Mouse (Mus musculus): Measurements from ENCODE around the gene Cnfn. TPM values are rescaled to one million over a fixed set of nuclear protein-coding genes. Genes with fewer than 3 reads are reported as not detected.
"Not testable (repeated sequence)": the region's sequence is repeated elsewhere in the genome, so short reads cannot be mapped to it uniquely, and the experiment has no call there.

The Cnfn gene
- not detected for total RNA-seq (2021)
- long read RNA-seq, experiment 1 = 0 reads
- long read RNA-seq, experiment 2 = 0 reads

DNA sequence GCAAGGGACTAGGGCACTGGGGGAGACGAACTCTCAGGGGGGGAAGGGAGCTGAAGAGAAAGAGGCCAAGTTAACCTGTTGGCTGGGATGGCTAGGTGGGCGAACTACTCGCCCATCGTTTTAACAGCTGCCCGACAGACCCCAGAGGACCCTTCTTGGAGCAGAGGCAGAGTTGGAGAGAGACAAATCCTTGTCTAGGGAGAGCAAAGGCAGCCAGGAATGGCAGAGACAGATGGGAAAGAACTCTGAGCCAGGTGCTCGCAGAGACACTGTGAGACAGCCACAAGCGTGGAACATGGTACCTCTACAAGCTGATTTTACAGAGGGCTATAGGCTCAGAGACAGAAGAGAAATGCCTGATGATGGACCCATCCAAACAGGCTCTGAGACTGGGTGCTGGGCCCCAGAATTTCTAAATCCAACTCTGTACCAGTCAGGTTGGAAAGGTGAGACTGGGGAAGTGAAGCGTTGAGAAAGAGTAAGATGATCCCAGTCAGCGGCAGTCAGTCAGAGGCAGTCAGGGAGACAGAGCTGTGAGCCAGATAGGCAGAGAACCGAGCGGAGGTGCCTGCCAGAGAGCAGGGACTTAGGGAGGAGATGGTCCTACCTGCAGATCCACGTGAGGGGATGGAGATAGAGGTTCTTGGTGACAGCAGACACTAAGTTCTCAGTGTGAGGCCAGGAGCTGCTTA, at the start of gene Cnfn:
Gene Cnfn, minus strand, starts transcription at position 667 of the 692 bp plus-strand sequence.
- DNase-seq (ENCODE audit: low spot score in 2 of 2) = no peak

DNA sequence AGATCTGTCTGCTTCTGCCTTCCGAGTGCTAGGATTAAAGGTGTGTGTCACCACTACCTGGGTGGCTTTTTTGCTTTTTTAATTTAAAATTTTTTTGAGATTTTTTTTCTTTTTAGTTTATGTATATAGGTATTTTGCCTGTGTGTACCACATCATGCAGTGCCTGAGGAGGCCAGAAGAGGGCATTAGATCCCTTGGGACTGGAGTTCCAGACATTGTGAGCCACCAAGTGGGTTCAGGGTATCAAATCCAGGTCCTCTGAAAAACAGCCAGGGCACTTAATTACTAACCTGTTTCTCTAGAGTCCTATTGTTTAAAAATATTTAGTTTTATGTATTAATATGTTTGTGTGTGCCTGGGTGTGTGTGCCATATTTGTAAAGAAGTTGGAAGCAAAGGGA, 48.1 kb upstream of the Cnfn start:
- DNase-seq (ENCODE audit: low spot score in 2 of 2) = no peak

DNA sequence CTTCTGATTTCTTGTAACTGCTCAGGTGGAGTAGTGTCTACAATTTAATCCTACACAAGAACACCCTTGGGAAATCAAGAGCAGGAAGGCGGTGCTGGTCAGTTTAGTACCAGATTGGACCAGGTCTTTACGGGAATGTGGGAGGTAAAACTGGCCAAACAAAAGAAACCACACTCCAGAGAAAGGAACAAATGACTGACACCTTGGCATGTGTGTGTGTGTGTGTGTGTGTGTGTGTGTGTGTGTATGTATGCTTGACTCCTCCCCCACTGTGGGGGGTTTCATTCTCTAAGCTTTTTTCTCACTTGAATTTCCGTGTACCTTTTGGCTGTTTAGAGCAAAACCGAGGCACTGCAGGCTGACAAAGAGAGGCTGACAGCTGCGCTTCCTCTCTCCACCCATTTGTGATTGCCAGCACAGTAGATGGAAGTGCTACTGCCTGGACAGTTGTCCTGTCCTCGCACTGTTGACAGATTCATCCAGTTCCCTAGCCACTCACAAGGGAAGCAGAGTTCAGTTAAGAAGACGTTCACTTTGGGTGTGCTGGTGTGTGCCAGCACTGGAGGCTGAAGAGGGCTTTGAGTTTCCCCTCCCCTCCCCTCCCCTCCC, 43.4 kb upstream of the Cnfn start, which contains the start of gene Cxcl17:
Gene Cxcl17, minus strand, starts transcription at position 54 of the 609 bp plus-strand sequence.
- no peak for DNase-seq (ENCODE audit: low spot score in 2 of 2)

- no peak for DNase-seq (ENCODE audit: low spot score in 2 of 2)
Observed at GRCm38 (mm10) chr7:25411861-25412260, 42.3 kb upstream of the Cnfn start.

DNA sequence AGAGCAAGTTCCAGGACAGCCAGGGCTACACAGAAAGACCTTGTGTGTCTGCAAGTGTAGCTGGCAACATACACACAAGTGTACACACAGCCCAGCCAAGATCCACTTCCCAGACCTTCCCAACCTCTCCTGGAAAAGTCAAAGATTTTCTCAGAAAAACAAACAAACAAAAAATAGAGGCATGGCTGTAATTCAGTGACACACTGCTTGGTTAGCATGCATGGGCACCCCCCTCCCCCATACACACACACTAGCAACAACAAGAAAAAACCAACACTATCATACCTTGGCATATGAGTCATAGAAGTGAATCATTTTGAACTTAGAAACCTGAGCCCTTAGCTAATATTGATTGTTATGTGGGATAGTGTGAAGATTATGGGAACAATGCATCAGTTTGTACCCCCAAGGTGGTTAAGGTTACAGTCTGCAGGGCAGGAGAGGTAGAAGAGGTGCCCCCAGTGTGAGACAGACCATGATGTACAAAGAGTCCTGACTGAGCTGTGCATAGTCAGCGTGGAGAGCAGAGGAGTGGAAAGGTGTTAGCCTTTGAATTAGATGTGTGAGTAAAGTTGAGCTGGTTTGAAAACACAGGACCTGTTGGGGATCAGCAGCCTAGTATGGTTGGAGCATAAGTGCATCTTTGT, 41.6 kb upstream of the Cnfn start:
- no peak for DNase-seq (ENCODE audit: low spot score in 2 of 2)

DNA sequence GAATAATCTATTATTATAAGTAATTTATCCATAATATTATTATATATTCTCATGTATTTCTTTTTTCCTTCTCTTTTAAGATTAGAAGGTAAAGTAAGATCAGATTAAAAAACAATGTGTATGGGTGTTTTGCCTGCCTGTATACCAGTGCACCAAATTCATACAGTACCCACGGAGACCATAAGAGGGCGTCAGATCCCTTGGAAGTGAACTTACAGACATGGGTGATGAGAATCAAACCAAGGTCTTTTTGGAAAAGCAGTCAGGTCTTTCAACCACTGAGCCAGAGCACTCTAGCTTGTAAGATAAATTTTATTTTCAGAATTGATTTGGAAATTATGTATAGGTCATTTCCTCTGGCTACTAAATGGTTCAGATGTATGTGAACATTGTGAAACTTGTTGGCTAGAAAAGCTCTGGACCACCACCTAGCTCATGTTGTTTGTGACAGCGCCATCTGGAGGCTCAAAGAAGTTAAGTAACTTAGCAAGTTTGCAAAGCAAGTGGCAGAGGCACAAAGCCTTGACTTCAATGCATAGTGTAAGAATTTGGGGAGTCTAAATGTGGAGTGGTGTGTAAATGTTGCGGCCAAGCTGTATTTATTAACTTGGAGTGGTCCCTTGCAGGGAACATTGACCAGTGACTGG, 39.7 kb upstream of the Cnfn start:
- DNase-seq (ENCODE audit: low spot score in 2 of 2) = no peak

DNA sequence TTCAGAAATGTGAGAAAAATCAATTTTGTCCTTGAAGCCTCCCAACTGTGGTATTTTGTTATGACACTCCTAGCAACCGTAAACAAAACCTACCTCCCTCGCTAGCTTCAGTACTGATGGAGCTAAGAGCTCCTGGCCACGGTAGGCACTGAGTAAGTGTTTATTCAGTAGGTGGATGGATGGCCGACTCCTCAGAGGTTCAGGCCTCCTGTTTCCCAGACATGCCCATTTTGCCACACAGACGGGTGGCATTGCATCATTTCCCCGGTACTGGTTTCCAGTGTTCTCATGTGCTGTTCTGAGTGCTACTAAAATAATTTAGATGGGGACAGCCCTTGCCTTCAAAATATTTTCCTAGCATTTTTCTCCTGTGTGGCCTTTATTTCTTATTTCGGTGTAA, 36.9 kb upstream of the Cnfn start:
- no peak for DNase-seq (ENCODE audit: low spot score in 2 of 2)

DNA sequence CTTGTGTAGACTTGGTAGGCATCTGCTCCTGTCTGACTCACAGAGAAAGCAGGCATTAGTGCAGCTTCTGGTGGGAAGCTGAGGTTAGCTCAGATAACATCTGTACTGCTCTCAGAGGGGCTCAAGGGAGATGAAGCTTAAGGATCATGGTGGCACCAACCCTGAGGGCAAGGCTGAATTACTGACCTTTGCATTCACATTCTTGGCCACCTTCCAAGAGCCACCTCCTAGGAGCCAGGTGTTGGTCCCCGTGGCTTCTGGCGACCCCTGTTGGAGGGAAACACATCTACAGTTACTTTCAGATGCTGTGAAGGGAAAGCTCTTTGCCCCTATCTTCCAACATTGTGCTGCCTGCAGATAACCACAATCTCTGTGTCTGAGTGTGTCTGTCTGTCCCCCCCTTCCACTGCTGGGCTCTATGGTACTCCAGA, 33.2 kb upstream of the Cnfn start:
- no peak for DNase-seq (ENCODE audit: low spot score in 2 of 2)

DNA sequence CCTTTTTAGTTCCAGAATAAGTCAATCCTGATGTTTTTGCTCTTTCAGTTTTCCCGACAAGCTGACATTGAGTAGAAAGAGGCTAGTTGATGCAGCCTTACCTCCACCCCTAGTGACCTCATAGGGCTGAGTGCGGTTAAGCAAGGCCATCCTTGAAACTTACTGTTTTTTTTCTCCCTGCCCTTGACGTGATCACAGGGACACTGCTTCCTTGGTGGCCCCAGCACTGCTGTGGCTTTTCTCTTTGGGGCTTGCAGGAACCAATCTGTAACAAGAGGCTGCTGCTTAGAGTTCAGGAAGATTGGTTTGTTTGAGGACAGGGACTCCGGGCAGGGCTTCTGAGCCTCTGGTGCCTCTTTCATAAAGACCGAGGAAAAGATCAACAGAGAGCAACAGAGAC, 32.5 kb upstream of the Cnfn start:
- no peak for DNase-seq (ENCODE audit: low spot score in 2 of 2)

- DNase-seq (ENCODE audit: low spot score in 2 of 2) = no peak
Observed at GRCm38 (mm10) chr7:25401551-25401950, 32.0 kb upstream of the Cnfn start.

DNA sequence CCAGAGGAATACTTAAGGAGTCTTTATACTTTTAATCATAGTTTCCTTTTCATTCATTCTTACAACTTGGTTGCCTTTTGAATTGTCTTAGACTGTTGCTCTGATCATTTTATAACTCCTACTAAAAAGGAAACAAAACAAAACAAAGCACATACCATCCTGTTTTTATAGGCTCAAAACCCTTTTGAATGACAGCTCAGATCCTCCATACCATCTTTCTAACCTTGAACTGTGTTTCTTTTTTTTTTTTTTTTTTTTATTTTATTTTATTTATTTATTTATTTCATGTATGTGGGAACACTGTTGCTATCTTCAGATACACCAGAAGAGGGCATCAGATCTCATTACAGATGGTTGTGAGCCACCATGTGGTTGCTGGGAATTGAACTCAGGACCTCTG, 29.5 kb upstream of the Cnfn start:
- not testable (repeated sequence) for DNase-seq (ENCODE audit: low spot score in 2 of 2)

- no peak for DNase-seq (ENCODE audit: low spot score in 2 of 2)
Observed at GRCm38 (mm10) chr7:25398610-25399009, 29.1 kb upstream of the Cnfn start, which contains the start of gene Lipe. Gene Lipe, minus strand, starts transcription at chr7:25398710.

DNA sequence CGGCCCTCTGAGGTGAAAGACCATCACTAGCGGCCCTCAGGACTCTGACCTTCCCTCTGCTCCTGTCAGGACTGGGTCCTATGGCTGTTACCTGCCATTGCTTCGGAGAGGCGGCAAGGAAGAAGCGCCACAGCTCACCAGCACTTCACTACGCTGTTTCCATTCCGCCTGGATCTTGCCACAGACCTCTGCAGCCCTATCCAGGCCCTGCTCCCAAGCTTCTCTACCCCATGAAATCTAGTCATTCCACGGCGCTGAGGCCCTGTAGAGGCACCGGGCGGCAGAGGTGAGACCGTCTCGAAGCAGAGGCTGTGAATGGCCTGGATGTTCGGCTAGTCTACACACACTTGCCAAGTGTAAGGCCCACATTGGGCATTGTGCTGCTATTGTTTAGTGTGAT, 27.1 kb upstream of the Cnfn start:
- no peak for DNase-seq (ENCODE audit: low spot score in 2 of 2)

DNA sequence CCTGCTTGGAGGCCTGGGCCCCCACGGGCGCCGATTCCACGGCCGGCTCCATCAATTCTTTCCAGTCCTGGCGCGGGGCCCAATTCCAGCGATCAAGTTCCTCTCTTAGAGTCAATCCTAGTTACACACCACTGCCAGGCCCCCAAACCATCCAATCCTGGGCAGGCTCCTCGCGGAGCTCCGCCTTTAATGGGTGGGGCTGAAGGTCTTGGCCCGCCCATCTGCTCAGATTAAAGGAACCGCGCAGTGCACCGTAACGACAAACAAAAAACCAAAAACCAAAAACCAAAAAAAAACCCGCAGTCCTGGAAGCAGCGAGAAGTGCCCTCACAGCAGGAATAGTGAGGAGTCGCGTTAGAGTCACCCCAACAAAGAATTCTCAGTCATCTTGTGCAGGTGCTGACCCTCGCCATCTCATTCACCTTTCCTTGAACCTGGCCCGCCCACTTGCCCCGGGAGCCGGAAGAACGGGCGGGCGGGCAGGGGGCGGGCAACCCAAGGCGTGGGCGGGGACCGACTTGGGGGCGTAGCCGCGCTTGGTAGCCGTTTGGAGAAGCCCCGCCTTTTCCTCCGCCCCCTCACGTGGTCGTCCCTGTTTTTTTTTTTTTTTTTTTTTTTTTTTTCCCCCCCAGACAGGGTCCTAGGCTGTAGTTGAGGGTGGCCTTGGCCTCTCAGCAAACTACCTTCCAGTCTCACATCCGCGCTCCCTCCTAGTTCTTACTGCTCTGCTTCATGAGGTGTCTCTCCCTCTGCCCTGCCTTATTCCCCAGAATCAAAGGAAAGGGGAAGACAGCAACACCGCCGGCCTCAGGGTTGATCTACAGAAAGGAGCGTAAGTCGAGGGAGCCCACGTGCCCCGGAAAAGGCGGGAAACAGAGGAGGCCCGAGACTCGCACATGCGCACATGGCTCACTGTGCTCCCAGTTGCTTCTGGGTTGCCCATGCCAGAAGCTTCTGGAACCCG, 26.3 kb upstream of the Cnfn start:
- DNase-seq (ENCODE audit: low spot score in 2 of 2) = peak; percentile 97 to 98

- no peak for DNase-seq (ENCODE audit: low spot score in 2 of 2)
Observed at GRCm38 (mm10) chr7:25395186-25395557, 25.6 kb upstream of the Cnfn start.

DNA sequence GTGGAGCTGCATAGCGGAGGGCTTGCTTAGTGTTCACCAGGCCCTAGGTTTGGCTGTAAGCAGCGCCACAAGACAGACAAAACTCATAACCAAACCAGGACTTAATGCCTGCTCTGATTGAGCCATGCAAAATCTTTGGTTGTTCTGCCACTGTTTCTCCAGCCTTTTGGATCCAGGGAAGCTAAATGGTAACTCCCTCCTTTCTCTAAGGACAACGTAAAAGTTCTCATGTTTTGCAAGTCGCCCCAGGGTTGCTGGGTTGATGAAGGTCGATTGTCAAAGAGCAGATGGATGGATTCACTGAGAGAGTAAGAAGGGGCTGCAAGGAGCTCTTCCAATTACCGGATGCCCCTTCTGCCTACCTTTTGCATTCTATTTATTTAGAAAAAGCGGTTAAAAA, 25.2 kb upstream of the Cnfn start:
- DNase-seq (ENCODE audit: low spot score in 2 of 2) = no peak

GRCm38 (mm10) chr7:25393451-25394210, 24.1 kb upstream of the Cnfn start:
- DNase-seq (ENCODE audit: low spot score in 2 of 2) = no peak

DNA sequence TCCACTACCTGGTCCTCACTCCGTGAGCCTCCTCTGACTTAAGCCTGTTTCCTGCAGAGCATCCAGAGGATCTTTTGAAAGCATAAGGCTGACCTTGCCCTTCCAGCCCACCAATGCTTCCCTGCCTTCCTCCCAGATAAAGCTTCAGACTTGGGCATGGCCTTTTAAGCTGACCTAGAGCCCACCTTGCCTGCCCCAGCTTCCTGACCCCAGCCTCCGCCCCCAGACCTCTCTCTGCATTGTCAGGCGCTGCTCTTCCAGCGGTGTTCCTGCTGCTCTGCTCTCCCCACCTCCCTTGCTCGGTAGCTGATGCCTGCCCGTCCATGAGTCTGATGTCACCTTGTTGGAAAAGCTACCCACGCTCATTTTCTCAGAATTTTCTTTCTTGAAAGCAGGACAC, 23.3 kb upstream of the Cnfn start:
- no peak for DNase-seq (ENCODE audit: low spot score in 2 of 2)

- no peak for DNase-seq (ENCODE audit: low spot score in 2 of 2)
Observed at GRCm38 (mm10) chr7:25391856-25392453, 22.4 kb upstream of the Cnfn start.

DNA sequence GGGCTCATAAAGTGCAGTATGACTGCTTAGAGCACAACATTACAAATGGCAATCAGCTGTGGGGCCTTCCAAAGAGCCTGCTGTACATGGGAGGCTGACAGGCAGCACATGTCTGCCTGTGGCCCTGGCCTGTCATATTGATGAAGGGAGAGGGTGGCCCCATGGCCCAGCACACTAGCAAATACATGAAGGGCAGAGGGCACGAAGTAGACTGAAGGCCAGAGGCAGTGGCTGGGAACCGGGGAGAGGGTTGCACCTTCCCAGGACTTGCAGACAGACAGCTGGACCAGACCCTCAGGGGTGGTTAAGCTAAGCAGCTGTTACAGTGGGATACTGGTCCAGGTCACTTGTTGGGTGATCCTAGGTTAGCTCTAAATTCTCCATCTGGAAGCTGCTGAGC, 21.5 kb upstream of the Cnfn start:
- DNase-seq (ENCODE audit: low spot score in 2 of 2) = no peak

Data from layer of hippocampus, postnatal 14 days (tissue).